ENCODE assay signal across 22 mouse cellular contexts in the genomic region with DNA sequence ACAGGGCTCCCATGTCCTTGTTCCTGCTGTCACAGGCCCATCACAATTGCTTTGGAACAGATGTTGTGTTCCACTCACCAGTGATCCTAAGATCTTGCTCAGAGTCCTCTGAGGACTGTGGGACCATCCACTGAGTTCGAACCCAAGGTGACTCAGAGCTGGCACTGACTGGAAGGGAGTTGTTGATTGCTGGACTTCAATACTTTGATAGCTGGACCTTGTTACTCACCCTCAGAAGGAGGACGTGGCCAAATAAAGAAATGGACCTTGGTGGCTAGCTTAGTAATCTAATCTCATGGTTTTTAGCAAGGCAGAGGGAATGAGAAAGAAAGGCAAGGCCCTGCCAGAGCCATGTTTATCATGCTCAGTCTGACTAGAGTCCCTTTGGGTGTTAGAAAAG.
DNase-seq lines count a peak whose midpoint lies in the region; ATAC-seq lines count a peak whose summit lies in the region.
"Had no signal": no experiment of that assay in that cellular context is flagged by ENCODE, and none has a peak within 500 bp of the region (broad histone marks: within the 10 kb centered on the region; RNA-seq: fewer than 3 reads in every experiment).

No protein-coding gene starts in this region.

- no peak for DNase-seq in heart, postnatal 25 days (ENCODE audit: low spot score)
- DNase-seq in heart, adult 18-20 months, result no peak
- DNase-seq in 3T3-L1 (ENCODE audit: low read depth, low spot score), result peak; percentile 37
- DNase-seq in adrenal gland, postnatal 10 days, result peak; percentile 47
- DNase-seq in limb, embryonic 10.5 days (ENCODE audit: low spot score), result no peak
- DNase-seq: cerebellum, adult 11-12 months; cerebellum, adult 9-10 months; cerebellum, postnatal 25 days; forebrain, postnatal 0 days; gastrocnemius, postnatal 14 days; kidney, adult 18-20 months had no signal

- no peak overlapping the region for H3K4me3 ChIP-seq in heart, embryonic 12.5 days
- H3K4me3 ChIP-seq in heart, embryonic 16.5 days (ENCODE audit: low read length), result no peak overlapping the region
- H3K4me3 ChIP-seq in forebrain, embryonic 12.5 days (replicated peaks), result no peak overlapping the region
- no peak overlapping the region for H3K4me3 ChIP-seq in limb, embryonic 10.5 days
- H3K4me3 ChIP-seq: embryonic facial prominence, embryonic 13.5 days; forebrain, embryonic 13.5 days; intestine, embryonic 15.5 days had no signal

- H3K27me3 ChIP-seq in heart, embryonic 12.5 days (replicated peaks), result no peaks in the 10 kb centered on the region
- H3K27me3 ChIP-seq in heart, embryonic 16.5 days (ENCODE audit: control insufficient read depth, insufficient read depth, low read length), result no peaks in the 10 kb centered on the region
- H3K27me3 ChIP-seq in forebrain, embryonic 12.5 days, result no peaks in the 10 kb centered on the region
- H3K27me3 ChIP-seq in limb, embryonic 10.5 days (ENCODE audit: low read depth, poor library complexity, severe bottlenecking), result no peaks in the 10 kb centered on the region
- H3K27me3 ChIP-seq: CH12.LX; embryonic facial prominence, embryonic 13.5 days; forebrain, embryonic 13.5 days; intestine, embryonic 15.5 days; Patski had no signal

- 35% methylated on average over 2 of the region's 2 CpGs for WGBS in heart, embryonic 12.5 days
- WGBS in heart, embryonic 16.5 days, result 23% methylated on average over 2 of the region's 2 CpGs
- 78% methylated on average over 2 of the region's 2 CpGs for WGBS in forebrain, embryonic 12.5 days
- 78% methylated on average over 2 of the region's 2 CpGs for WGBS in limb, embryonic 10.5 days

- no peak for ATAC-seq in heart, embryonic 12.5 days (ENCODE audit: insufficient number of reproducible peaks, low FRiP score)
- ATAC-seq in heart, embryonic 16.5 days (replicated peaks; ENCODE audit: extremely low read depth, insufficient read depth, low FRiP score), result no peak
- ATAC-seq in forebrain, embryonic 12.5 days (ENCODE audit: low FRiP score), result no peak
- ATAC-seq: activated CD4-positive, CD25-positive, alpha-beta regulatory T cell, adult 4 months; forebrain, embryonic 13.5 days; forebrain, postnatal 0 days; intestine, embryonic 15.5 days; Patski had no signal

- intact Hi-C loops in heart, postnatal 25 days (cut with DNase I), result loop anchor here (5.0 kb wide), 1 partner anchor 106 kb away; no protein-coding TSS in a partner anchor

- peaks cover 25% of the 10 kb centered on the region for H3K4me1 ChIP-seq in heart, embryonic 12.5 days (replicated peaks)
- H3K4me1 ChIP-seq in heart, embryonic 16.5 days (ENCODE audit: control insufficient read depth, insufficient read depth, low read length), result peaks cover 12% of the 10 kb centered on the region
- peaks cover 9% of the 10 kb centered on the region for H3K4me1 ChIP-seq in forebrain, embryonic 12.5 days
- peaks cover 27% of the 10 kb centered on the region for H3K4me1 ChIP-seq in limb, embryonic 10.5 days
- H3K4me1 ChIP-seq: intestine, embryonic 15.5 days had no signal

- H3K27ac ChIP-seq in heart, embryonic 12.5 days (ENCODE audit: poor library complexity, severe bottlenecking), result peak overlapping the region; percentile 17; the same call in 1 of the 2 replicates
- peak overlapping the region; percentile 57 for H3K27ac ChIP-seq in heart, embryonic 16.5 days (ENCODE audit: low read length)
- no peak overlapping the region for H3K27ac ChIP-seq in forebrain, embryonic 12.5 days
- no peak overlapping the region for H3K27ac ChIP-seq in limb, embryonic 10.5 days
- H3K27ac ChIP-seq: embryonic facial prominence, embryonic 13.5 days; forebrain, embryonic 13.5 days; hindbrain, embryonic 14.5 days; intestine, embryonic 15.5 days had no signal

- no peak overlapping the region for H3K9ac ChIP-seq in heart, embryonic 12.5 days
- H3K9ac ChIP-seq in heart, embryonic 16.5 days (ENCODE audit: low read length), result no peak overlapping the region
- no peak overlapping the region for H3K9ac ChIP-seq in forebrain, embryonic 12.5 days
- H3K9ac ChIP-seq: embryonic facial prominence, embryonic 13.5 days; forebrain, embryonic 13.5 days; forebrain, postnatal 0 days; hindbrain, embryonic 14.5 days; intestine, embryonic 15.5 days had no signal

- no peaks in the 10 kb centered on the region for H3K36me3 ChIP-seq in heart, embryonic 12.5 days
- no peaks in the 10 kb centered on the region for H3K36me3 ChIP-seq in heart, embryonic 16.5 days (ENCODE audit: control insufficient read depth, insufficient read depth)
- no peaks in the 10 kb centered on the region for H3K36me3 ChIP-seq in forebrain, embryonic 12.5 days (replicated peaks)
- no peaks in the 10 kb centered on the region for H3K36me3 ChIP-seq in limb, embryonic 10.5 days
- H3K36me3 ChIP-seq: embryonic facial prominence, embryonic 13.5 days; intestine, embryonic 15.5 days had no signal

- no peak overlapping the region for H3K4me2 ChIP-seq in heart, embryonic 12.5 days
- no peak overlapping the region for H3K4me2 ChIP-seq in heart, embryonic 16.5 days (ENCODE audit: low read depth, low read length)
- no peak overlapping the region for H3K4me2 ChIP-seq in forebrain, embryonic 12.5 days
- H3K4me2 ChIP-seq: embryonic facial prominence, embryonic 13.5 days; forebrain, embryonic 13.5 days; heart, embryonic 11.5 days; hindbrain, embryonic 14.5 days; intestine, embryonic 15.5 days had no signal

- H3K9me3 ChIP-seq in heart, embryonic 12.5 days (replicated peaks), result 0 out of 2 replicates have a peak, but pooled peaks cover 5% of the 10 kb centered on the region
- H3K9me3 ChIP-seq in heart, embryonic 16.5 days (replicated peaks; ENCODE audit: control insufficient read depth, low read length), result no peaks in the 10 kb centered on the region
- no peaks in the 10 kb centered on the region for H3K9me3 ChIP-seq in forebrain, embryonic 12.5 days
- H3K9me3 ChIP-seq in limb, embryonic 10.5 days (replicated peaks), result no peaks in the 10 kb centered on the region
- H3K9me3 ChIP-seq: embryonic facial prominence, embryonic 13.5 days; forebrain, embryonic 13.5 days; intestine, embryonic 15.5 days had no signal

Comparison
In these comparisons a context has a peak if more than half of its experiments do, and no peak if none do; other contexts are left out.
1. H3K27ac ChIP-seq: peak in heart, embryonic 12.5 days (single experiment) and heart, embryonic 16.5 days (single experiment); none in forebrain, embryonic 12.5 days (single experiment) and limb, embryonic 10.5 days (single experiment).
2. DNase-seq: peak in 3T3-L1 (single experiment) and adrenal gland, postnatal 10 days (single experiment); none in heart, postnatal 25 days (single experiment), heart, adult 18-20 months (0 of 2) and limb, embryonic 10.5 days (single experiment).